Mouse (Mus musculus): ENCODE measurements around the gene Tceanc. TPM values are rescaled to one million over a fixed set of nuclear protein-coding genes. Genes with fewer than 3 reads are reported as not detected.
A peak's percentile ranks its signal among the peaks of the same experiment; 100 is the strongest.
"Not testable (repeated sequence)": the region's sequence is repeated elsewhere in the genome, so short reads cannot be mapped to it uniquely, and the experiment has no call there.

Tceanc gene
- polyA plus RNA-seq, 1 experiment from 2014 or later, result 6.3 TPM

DNA sequence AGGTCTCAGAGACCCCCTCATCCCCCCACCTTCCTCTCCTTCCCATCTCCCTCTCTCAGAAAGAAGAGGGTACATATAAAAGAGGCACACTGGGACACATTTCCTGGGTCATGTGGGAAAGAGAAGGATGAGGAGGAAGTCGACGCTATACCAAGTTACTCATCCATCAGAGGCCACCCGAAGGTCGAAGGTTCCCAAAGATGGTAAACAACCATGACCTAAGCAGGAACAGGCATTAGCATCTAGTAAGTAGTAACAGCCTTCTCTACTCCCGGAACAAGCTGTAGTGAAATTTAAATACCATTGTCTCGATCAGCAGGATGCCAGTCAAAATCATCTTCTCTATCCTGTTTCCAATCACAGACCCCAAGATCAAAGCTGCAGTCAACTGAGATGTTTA is 13.3 kb upstream of the Tceanc start:
- Histone ChIP-seq H3K4me1 (ENCODE audit: control insufficient read depth, insufficient read depth, low read length) (no peaks in the 10 kb centered on the region), H3K4me2 (ENCODE audit: low read depth, low read length) (no peak overlapping the region), H3K27ac (ENCODE audit: low read length) (no peak overlapping the region), H3K36me3 (ENCODE audit: control insufficient read depth, insufficient read depth) (no peaks in the 10 kb centered on the region), H3K4me3 (ENCODE audit: low read length) (no peak overlapping the region), H3K9me3 (replicated peaks; ENCODE audit: control insufficient read depth, low read length) (no peaks in the 10 kb centered on the region), H3K9ac (ENCODE audit: low read length) (no peak overlapping the region), H3K27me3 (ENCODE audit: control insufficient read depth, insufficient read depth, low read length) (no peaks in the 10 kb centered on the region; the same call in 1 of the 2 replicates)
- ATAC-seq (replicated peaks; ENCODE audit: extremely low read depth, insufficient read depth, low FRiP score), result no peak
- WGBS, result 53% methylated on average over 6 of the region's 6 CpGs

GRCm38 (mm10) chrX:166528126-166528525 is 9.8 kb upstream of the Tceanc start:
- H3K4me3 ChIP-seq (ENCODE audit: low read length), result no peak overlapping the region
- no peaks in the 10 kb centered on the region for H3K4me1 ChIP-seq (ENCODE audit: control insufficient read depth, insufficient read depth, low read length)
- no peaks in the 10 kb centered on the region for H3K27me3 ChIP-seq (ENCODE audit: control insufficient read depth, insufficient read depth, low read length)
- no peak for ATAC-seq (replicated peaks; ENCODE audit: extremely low read depth, insufficient read depth, low FRiP score)
- H3K4me2 ChIP-seq (ENCODE audit: low read depth, low read length), result no peak overlapping the region
- H3K27ac ChIP-seq (ENCODE audit: low read length), result no peak overlapping the region
- H3K9ac ChIP-seq (ENCODE audit: low read length), result no peak overlapping the region
- no peaks in the 10 kb centered on the region for H3K36me3 ChIP-seq (ENCODE audit: control insufficient read depth, insufficient read depth)
- whole genome bisulfite sequencing, result 77% methylated on average over 3 of the region's 3 CpGs
- H3K9me3 ChIP-seq (replicated peaks; ENCODE audit: control insufficient read depth, low read length), result no peaks in the 10 kb centered on the region

- Histone ChIP-seq H3K4me2 (ENCODE audit: low read depth, low read length) (no peak overlapping the region), H3K27ac (ENCODE audit: low read length) (no peak overlapping the region), H3K27me3 (ENCODE audit: control insufficient read depth, insufficient read depth, low read length) (no peaks in the 10 kb centered on the region), H3K4me1 (ENCODE audit: control insufficient read depth, insufficient read depth, low read length) (no peaks in the 10 kb centered on the region), H3K36me3 (ENCODE audit: control insufficient read depth, insufficient read depth) (no peaks in the 10 kb centered on the region), H3K9ac (ENCODE audit: low read length) (no peak overlapping the region), H3K9me3 (replicated peaks; ENCODE audit: control insufficient read depth, low read length) (no peaks in the 10 kb centered on the region), H3K4me3 (ENCODE audit: low read length) (no peak overlapping the region)
- ATAC-seq (replicated peaks; ENCODE audit: extremely low read depth, insufficient read depth, low FRiP score), result no peak
- WGBS, result 78% methylated on average over 2 of the region's 2 CpGs
Measured at GRCm38 (mm10) chrX:166525637-166526315, 7.4 kb upstream of the Tceanc start.

- Histone ChIP-seq H3K4me3 (ENCODE audit: low read length) (no peak overlapping the region), H3K4me2 (ENCODE audit: low read depth, low read length) (no peak overlapping the region), H3K27ac (ENCODE audit: low read length) (no peak overlapping the region), H3K36me3 (ENCODE audit: control insufficient read depth, insufficient read depth) (no peaks in the 10 kb centered on the region), H3K9ac (ENCODE audit: low read length) (no peak overlapping the region), H3K4me1 (ENCODE audit: control insufficient read depth, insufficient read depth, low read length) (no peaks in the 10 kb centered on the region), H3K27me3 (ENCODE audit: control insufficient read depth, insufficient read depth, low read length) (no peaks in the 10 kb centered on the region), H3K9me3 (replicated peaks; ENCODE audit: control insufficient read depth, low read length) (no peaks in the 10 kb centered on the region)
- ATAC-seq (replicated peaks; ENCODE audit: extremely low read depth, insufficient read depth, low FRiP score), result no peak
- WGBS, result 79% methylated on average over 5 of the region's 5 CpGs
Measured at GRCm38 (mm10) chrX:166520782-166521181, 2.4 kb upstream of the Tceanc start.

GRCm38 (mm10) chrX:166516631-166517030 is 1.7 kb downstream of the Tceanc start:
- H3K27ac ChIP-seq (ENCODE audit: low read length), result no peak overlapping the region
- no peaks in the 10 kb centered on the region for H3K9me3 ChIP-seq (replicated peaks; ENCODE audit: control insufficient read depth, low read length)
- H3K27me3 ChIP-seq (ENCODE audit: control insufficient read depth, insufficient read depth, low read length), result no peaks in the 10 kb centered on the region
- WGBS, result 95% methylated on average over 1 of the region's 1 CpGs
- H3K36me3 ChIP-seq (ENCODE audit: control insufficient read depth, insufficient read depth), result no peaks in the 10 kb centered on the region
- H3K4me2 ChIP-seq (ENCODE audit: low read depth, low read length), result no peak overlapping the region
- no peaks in the 10 kb centered on the region for H3K4me1 ChIP-seq (ENCODE audit: control insufficient read depth, insufficient read depth, low read length)
- no peak overlapping the region for H3K9ac ChIP-seq (ENCODE audit: low read length)
- no peak overlapping the region for H3K4me3 ChIP-seq (ENCODE audit: low read length)
- ATAC-seq (replicated peaks; ENCODE audit: extremely low read depth, insufficient read depth, low FRiP score), result no peak

- no peak overlapping the region for H3K9ac ChIP-seq (ENCODE audit: low read length)
- no peak overlapping the region for H3K4me2 ChIP-seq (ENCODE audit: low read depth, low read length)
- H3K4me1 ChIP-seq (ENCODE audit: control insufficient read depth, insufficient read depth, low read length), result no peaks in the 10 kb centered on the region
- WGBS, result 80% methylated on average over 3 of the region's 3 CpGs
- H3K9me3 ChIP-seq (replicated peaks; ENCODE audit: control insufficient read depth, low read length), result no peaks in the 10 kb centered on the region
- no peaks in the 10 kb centered on the region for H3K36me3 ChIP-seq (ENCODE audit: control insufficient read depth, insufficient read depth)
- no peak overlapping the region for H3K27ac ChIP-seq (ENCODE audit: low read length)
- no peak for ATAC-seq (replicated peaks; ENCODE audit: extremely low read depth, insufficient read depth, low FRiP score)
- no peaks in the 10 kb centered on the region for H3K27me3 ChIP-seq (ENCODE audit: control insufficient read depth, insufficient read depth, low read length)
- H3K4me3 ChIP-seq (ENCODE audit: low read length), result no peak overlapping the region
Measured at GRCm38 (mm10) chrX:166515923-166516322, 2.4 kb downstream of the Tceanc start.

- not testable (repeated sequence) for H3K27me3 ChIP-seq (ENCODE audit: control insufficient read depth, insufficient read depth, low read length); H3K4me1 ChIP-seq (ENCODE audit: control insufficient read depth, insufficient read depth, low read length); H3K36me3 ChIP-seq (ENCODE audit: control insufficient read depth, insufficient read depth); H3K9me3 ChIP-seq (replicated peaks; ENCODE audit: control insufficient read depth, low read length); ATAC-seq (replicated peaks; ENCODE audit: extremely low read depth, insufficient read depth, low FRiP score); H3K27ac ChIP-seq (ENCODE audit: low read length); H3K9ac ChIP-seq (ENCODE audit: low read length)
- WGBS, result 23% methylated on average over 12 of the region's 12 CpGs
- peak overlapping the region; percentile 47 for H3K4me2 ChIP-seq (ENCODE audit: low read depth, low read length)
- H3K4me3 ChIP-seq (ENCODE audit: low read length), result 0 out of 2 replicates have a peak overlapping the region, but pooled peaks have one; percentile 4
Measured at GRCm38 (mm10) chrX:166514035-166514434, 4.3 kb downstream of the Tceanc start.

- no peak for ATAC-seq (replicated peaks; ENCODE audit: extremely low read depth, insufficient read depth, low FRiP score)
- H3K27ac ChIP-seq (ENCODE audit: low read length), result no peak overlapping the region
- H3K36me3 ChIP-seq (ENCODE audit: control insufficient read depth, insufficient read depth), result no peaks in the 10 kb centered on the region
- H3K4me3 ChIP-seq (ENCODE audit: low read length), result no peak overlapping the region
- H3K9me3 ChIP-seq (replicated peaks; ENCODE audit: control insufficient read depth, low read length), result no peaks in the 10 kb centered on the region
- H3K9ac ChIP-seq (ENCODE audit: low read length), result no peak overlapping the region
- no peak overlapping the region for H3K4me2 ChIP-seq (ENCODE audit: low read depth, low read length)
- H3K27me3 ChIP-seq (ENCODE audit: control insufficient read depth, insufficient read depth, low read length), result no peaks in the 10 kb centered on the region
- 78% methylated on average over 4 of the region's 4 CpGs for WGBS
- no peaks in the 10 kb centered on the region for H3K4me1 ChIP-seq (ENCODE audit: control insufficient read depth, insufficient read depth, low read length)
Measured at GRCm38 (mm10) chrX:166512071-166512470, 6.3 kb downstream of the Tceanc start.

GRCm38 (mm10) chrX:166511107-166511506 is 7.3 kb downstream of the Tceanc start:
- no peak for ATAC-seq (replicated peaks; ENCODE audit: extremely low read depth, insufficient read depth, low FRiP score)
- no peak overlapping the region for H3K4me3 ChIP-seq (ENCODE audit: low read length)
- H3K4me2 ChIP-seq (ENCODE audit: low read depth, low read length), result peak overlapping the region; percentile 60; the same call in 1 of the 2 replicates
- no peaks in the 10 kb centered on the region for H3K9me3 ChIP-seq (replicated peaks; ENCODE audit: control insufficient read depth, low read length)
- H3K9ac ChIP-seq (ENCODE audit: low read length), result no peak overlapping the region
- no peaks in the 10 kb centered on the region for H3K4me1 ChIP-seq (ENCODE audit: control insufficient read depth, insufficient read depth, low read length)
- H3K27ac ChIP-seq (ENCODE audit: low read length), result no peak overlapping the region
- no peaks in the 10 kb centered on the region for H3K27me3 ChIP-seq (ENCODE audit: control insufficient read depth, insufficient read depth, low read length)
- no peaks in the 10 kb centered on the region for H3K36me3 ChIP-seq (ENCODE audit: control insufficient read depth, insufficient read depth)

All from heart, embryonic 16.5 days (tissue).